Mouse (Mus musculus) layer of hippocampus, adult 18-20 months (tissue): ENCODE measurements at regions not wholly inside any gene's neighbourhood (a gene's known extent, or its start where the extent isn't known, plus 50 kb on each side); places are given as distances from the start of the nearest gene placed in this dataset.
A peak's percentile ranks its signal among the peaks of the same experiment; 100 is the strongest.

Source experiments
- DNase-seq, 2 experiments: peaks; one replicate each; pipeline ENCODE4 v3.0.0; 2022; ENCODE audit warnings: low spot score in 2 of 2

- no peak for DNase-seq
These were observed 135.3 kb downstream of the Tmx1 start for GRCm38 (mm10) chr12:70588234-70588633.

DNA sequence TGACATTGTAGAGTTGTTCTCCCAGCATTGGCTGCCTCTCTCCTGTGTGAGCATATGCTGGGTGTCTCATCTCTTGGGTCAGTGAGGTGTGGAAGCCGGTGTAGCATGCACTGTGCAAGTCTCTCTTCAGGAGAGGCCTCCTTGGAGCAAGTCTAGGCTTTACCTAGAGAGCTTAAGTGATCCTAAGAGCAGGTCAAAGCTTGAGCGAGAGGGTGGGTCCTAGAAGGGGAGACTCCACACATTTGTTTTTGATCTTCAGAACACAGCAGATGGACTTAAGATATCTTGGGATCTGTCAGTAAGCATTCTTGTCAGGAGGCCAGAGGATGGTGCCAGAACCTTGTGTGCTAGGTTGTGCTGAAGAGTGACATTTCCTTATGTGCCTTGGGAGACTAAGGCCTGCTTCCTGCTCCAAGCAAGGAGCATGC lies 136.4 kb downstream of the Tmx1 start:
- peak in 1 of 2 experiments; percentile 50 for DNase-seq

DNA sequence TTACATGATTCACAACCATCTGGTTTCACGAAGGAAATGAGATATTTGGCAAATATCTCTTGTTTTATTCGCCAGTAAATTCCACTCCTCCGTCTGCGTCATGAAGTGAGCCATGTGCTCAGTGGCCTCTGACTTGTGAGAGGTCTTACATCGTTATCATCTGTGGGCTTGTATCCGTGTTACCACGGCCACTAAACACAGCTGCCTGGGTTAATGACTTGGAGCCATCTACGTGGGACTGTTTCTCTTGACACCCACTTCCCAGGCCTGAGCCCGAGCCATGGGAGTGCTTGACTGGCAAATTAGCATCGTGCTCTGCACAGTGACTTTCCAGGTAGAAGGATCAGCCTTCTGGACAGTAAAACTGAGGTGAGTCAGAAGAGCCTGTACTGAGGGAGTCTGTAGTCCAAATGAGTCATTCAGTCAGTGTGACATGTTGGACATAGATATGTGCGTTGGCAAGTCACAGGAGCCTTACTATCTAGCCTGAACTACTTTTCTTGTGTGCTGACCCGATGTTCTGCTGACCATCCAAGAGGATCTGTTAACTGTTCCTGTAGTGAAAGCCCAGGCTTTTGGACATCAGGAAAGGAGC lies 137.7 kb downstream of the Tmx1 start:
- peak in 1 of 2 experiments; percentile 15 for DNase-seq

- DNase-seq, result no peak
These were observed 139.9 kb downstream of the Tmx1 start for GRCm38 (mm10) chr12:70592821-70593220.

DNA sequence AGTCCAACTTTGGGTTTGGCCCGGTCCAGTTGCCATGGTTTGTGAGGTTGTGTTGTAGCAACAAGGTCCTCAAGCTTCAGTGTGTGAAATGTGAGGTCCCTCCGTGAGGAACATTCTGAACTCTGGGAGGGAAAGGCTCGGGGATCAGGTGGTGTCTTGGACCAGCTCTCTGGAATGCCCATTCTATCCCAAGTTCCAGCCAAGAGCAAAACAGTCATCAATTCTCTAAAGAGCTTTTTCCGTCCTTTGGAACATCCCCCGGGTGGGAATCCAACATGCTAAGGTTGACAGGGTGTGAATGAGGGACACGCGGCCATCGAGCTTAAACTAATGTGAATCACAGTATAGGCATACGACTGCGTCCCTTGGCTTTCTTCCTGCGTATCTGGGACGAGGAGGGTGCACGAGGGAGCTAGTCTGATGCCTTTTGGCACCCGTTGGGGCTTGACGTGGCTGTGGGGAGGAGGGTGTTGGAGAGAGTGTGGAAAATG lies 145.4 kb downstream of the Tmx1 start:
- DNase-seq, result no peak

DNA sequence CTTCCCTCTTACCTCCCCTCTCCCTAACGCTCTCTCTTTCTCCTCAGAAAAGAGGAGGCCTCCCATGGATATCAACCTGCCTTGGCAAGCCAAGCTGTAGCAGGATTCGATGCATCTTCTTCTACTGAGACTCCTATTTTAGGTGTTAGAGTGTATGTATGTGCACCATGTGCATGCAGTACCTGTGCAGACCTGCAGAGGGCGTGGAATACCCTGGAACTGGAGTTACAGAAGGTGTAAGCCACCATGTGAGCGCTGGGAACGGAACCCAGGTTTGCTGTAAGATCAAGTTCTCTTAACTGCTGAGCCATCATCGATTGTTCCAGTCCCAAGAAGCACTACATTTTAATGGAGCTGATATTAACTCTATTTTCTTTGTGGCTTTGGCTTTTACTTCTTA lies 146.8 kb downstream of the Tmx1 start:
- no peak for DNase-seq

DNA sequence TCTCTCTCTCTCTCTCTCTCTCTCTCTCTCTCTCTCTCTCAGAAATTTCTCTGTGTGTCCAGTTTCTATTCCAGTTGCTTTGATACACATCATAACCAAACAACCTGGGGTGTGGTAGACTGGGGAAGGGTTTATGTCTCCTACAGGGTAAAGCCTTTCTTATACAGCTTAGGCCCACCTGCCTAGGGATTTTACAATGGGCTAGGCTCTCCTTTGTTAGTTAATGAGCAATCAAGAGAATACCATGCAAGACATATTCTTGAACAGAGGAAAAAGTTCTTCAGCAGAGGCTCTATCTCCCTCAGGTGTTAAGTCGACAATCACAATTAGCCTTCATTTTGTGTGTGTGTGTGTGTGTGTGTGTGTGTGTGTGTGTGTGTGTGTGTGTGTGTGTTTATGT lies 151.0 kb downstream of the Tmx1 start:
- DNase-seq, result no peak

- DNase-seq, result no peak
These were observed 155.8 kb downstream of the Tmx1 start for GRCm38 (mm10) chr12:70608672-70609071.

GRCm38 (mm10) chr12:70609116-70609871 lies 156.4 kb downstream of the Tmx1 start:
- DNase-seq, result no peak

DNA sequence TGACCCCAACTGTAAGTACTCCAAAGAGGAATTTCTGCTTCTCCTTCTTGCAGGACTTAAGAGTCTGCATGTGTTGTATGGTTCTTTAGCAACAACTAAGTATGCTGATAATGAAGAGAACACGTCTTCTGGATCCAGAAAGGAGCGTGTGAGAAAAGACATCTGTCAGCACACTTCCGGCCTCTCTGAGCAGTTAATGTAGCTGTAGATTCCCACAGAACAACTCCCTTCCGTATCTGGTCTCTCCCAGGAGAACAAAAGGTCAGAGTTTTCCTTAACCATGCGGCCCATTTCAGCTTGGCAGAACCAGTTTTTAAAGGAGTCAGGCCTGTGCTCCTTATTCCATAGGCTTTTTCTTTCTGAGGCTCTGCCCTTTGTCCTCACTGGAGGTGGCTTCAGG lies 159.0 kb downstream of the Tmx1 start:
- DNase-seq, result no peak

GRCm38 (mm10) chr12:70613244-70613643 lies 160.3 kb downstream of the Tmx1 start:
- DNase-seq, result no peak

DNA sequence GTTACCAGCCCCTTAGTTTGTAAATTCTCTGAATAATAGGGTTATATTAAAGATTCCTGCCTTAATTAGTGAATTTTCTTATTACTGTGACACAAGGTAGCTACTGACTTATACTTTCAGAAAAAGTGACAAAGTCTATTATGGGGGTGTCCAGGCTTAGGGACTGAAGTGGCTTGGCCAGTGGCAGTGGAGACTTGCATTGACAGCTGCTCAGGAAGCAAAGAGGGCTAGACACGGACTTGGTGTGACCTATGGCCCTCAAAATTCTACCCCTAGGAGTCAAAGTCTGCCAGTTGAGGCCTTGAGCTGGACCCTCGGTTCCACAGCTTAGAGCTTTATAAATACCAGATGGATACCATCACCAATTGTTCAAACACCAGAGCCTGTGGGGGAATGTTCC lies 161.2 kb downstream of the Tmx1 start:
- DNase-seq, result no peak

- DNase-seq, result no peak
These were observed 161.8 kb downstream of the Tmx1 start for GRCm38 (mm10) chr12:70614686-70615085.

GRCm38 (mm10) chr12:70615123-70615522 lies 162.2 kb downstream of the Tmx1 start:
- no peak for DNase-seq

GRCm38 (mm10) chr12:70616049-70616448 lies 163.2 kb downstream of the Tmx1 start:
- no peak for DNase-seq

- no peak for DNase-seq
These were observed 163.6 kb downstream of the Tmx1 start for GRCm38 (mm10) chr12:70616487-70616886.

GRCm38 (mm10) chr12:70617024-70617423 lies 164.1 kb downstream of the Tmx1 start:
- no peak for DNase-seq

DNA sequence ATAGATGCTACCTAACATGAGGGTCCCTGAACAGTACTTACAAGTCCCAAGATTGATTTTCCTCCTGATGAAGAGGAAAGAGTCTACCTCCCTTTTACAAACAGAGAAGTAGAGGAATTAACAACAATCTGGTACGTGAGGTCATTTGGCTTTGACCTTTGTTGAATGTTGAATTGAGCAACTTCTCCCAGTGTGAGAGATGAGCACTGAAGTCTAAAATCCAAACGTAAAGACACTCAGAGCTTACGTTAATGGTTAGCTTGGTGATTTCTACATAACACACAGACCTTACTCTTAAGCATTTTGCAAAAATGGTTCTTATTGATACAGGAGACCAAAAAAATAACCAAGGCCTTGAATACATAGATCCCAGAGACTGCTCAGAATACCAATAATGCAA lies 165.1 kb downstream of the Tmx1 start:
- DNase-seq, result no peak

- DNase-seq, result no peak
These were observed 166.5 kb downstream of the Tmx1 start for GRCm38 (mm10) chr12:70619436-70619835.

GRCm38 (mm10) chr12:70622019-70622418 lies 169.1 kb downstream of the Tmx1 start:
- no peak for DNase-seq

GRCm38 (mm10) chr12:70624298-70624980 lies 171.5 kb downstream of the Tmx1 start:
- peak; percentile 64 to 76 for DNase-seq

- no peak for DNase-seq
These were observed 174.7 kb downstream of the Tmx1 start for GRCm38 (mm10) chr12:70627638-70628037.
